Mouse (Mus musculus) forebrain, embryonic 14.5 days (tissue): ENCODE data around the gene Rasgef1b. TPM values are rescaled to one million over a fixed set of nuclear protein-coding genes. Genes with fewer than 3 reads are reported as not detected.

Source experiments
- ATAC-seq: fragments of 200-750 bp; cut with Nextera tagmentation; 2 replicates; pipeline ENCODE4 v1.8.0; 2017; ENCODE audit warnings: mild to moderate bottlenecking, moderate library complexity
- DNase-seq: peaks from one replicate; pipeline ENCODE4 v3.0.0-alpha.2; 2015; ENCODE audit warnings: low spot score
- H3K27ac ChIP-seq: fragments of 300-500 bp; sonication (generic); 2 replicates; pipeline ENCODE4 v1.5.1; 2014; ENCODE audit warnings: low read depth, mild to moderate bottlenecking, control low read depth, low read length, moderate library complexity
- H3K27me3 ChIP-seq: fragments of 300-500 bp; sonication (generic); replicated peaks from 2 replicates; pipeline ENCODE4 v1.6.1; 2014; ENCODE audit warnings: low read length, control low read depth, mixed read lengths; ENCODE audit not compliant: control insufficient read depth, insufficient read depth
- H3K36me3 ChIP-seq: fragments of 300-500 bp; sonication (generic); 2 replicates; pipeline ENCODE4 v1.6.1; 2014; ENCODE audit warnings: low read length, control low read depth; ENCODE audit not compliant: control insufficient read depth, insufficient read depth
- H3K4me1 ChIP-seq: fragments of 300-500 bp; sonication (generic); 2 replicates; pipeline ENCODE4 v1.6.1; 2014; ENCODE audit warnings: antibody characterized with exemption, low read length, control low read depth; ENCODE audit not compliant: control insufficient read depth, insufficient read depth
- H3K4me2 ChIP-seq: fragments of 300-500 bp; sonication (generic); 2 replicates; pipeline ENCODE4 v1.6.1; 2014; ENCODE audit warnings: mild to moderate bottlenecking, control low read depth, low read length
- H3K4me3 ChIP-seq: fragments of 300-500 bp; sonication (generic); 2 replicates; pipeline ENCODE4 v1.5.1; 2014; ENCODE audit warnings: low read depth, low read length, control low read depth
- H3K9ac ChIP-seq: fragments of 300-500 bp; sonication (generic); 2 replicates; pipeline ENCODE4 v1.6.1; 2014; ENCODE audit warnings: mild to moderate bottlenecking, low read length, control low read depth, moderate library complexity
- H3K9me3 ChIP-seq: fragments of 300-500 bp; sonication (generic); replicated peaks from 2 replicates; pipeline ENCODE4 v1.6.1; 2016; ENCODE audit warnings: low read length, control low read depth, mixed read lengths; ENCODE audit not compliant: control insufficient read depth
- WGBS: fragments of 180-500 bp; shearing (Covaris S2); extraction: QIAGEN DNeasy Blood & Tissue Kit; methylation state at CpG from one replicate; pipeline ENCODE4 v1.1.7; 2014; 5-methylcytosine and 5-hydroxymethylcytosine counted together
- polyA plus RNA-seq: library from polyadenylated mRNA; unstranded; fragments of >200 nt; fragmentation: Nextera tagmentation; extraction: Ambion mirVana; gene quantifications from 2 replicates; pipeline ENCODE4 v1.2.1, GENCODE M21; 2014

Gene Rasgef1b
- polyA plus RNA-seq, 1 experiment from 2014 or later: 97.5 TPM

DNA sequence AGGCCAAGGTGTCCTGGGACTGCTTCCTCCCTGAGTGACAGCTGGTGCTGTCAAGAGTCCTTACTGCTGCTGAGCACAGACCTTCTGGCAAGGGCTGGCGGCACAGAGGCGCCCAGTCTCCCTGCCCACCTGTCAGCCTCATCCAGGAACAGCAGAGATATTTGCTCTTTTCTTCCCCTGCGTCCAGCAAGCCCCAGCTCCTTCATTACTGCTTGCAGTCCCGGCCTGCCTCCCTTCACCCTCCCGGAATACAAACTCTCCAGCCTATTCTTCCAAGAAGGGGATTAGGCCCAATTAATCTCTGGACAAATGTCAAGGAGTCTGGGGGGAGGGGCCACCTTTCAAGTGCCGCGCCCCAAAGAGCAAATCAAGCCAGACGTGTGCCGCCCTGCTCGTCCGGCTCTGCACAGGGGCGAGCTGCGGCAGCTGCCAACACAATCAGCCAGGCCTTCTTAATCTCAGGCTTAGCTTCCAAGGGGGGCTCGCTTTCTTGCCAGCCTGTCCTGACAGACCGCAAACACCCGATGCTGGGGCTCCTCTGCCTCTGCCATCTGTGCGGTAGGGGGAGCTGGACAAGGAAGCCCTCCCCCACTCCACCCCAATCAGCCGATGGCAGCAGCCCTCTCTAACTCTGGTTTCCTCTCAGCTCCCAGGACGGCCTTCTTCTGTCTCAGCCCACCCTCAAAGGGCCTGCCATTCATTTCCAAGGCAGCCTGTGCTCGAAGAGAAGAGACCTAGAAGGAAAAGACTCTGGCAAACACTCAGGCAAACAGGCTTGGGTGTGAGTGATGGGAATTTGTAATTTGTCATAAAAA, 249.4 kb downstream of the Rasgef1b start:
- ATAC-seq (peak; percentile 96), DNase-seq (peak; percentile 95)
- Histone ChIP-seq H3K9ac (peak overlapping the region; percentile 42; the same call in 1 of the 2 replicates), H3K4me2 (peak overlapping the region; percentile 18), H3K36me3 (no peaks in the 10 kb centered on the region), H3K9me3 (no peaks in the 10 kb centered on the region), H3K4me3 (no peak overlapping the region), H3K4me1 (peaks cover 36% of the 10 kb centered on the region), H3K27me3 (0 out of 2 replicates have a peak, but pooled peaks cover 2% of the 10 kb centered on the region), H3K27ac (peak overlapping the region; percentile 86)
- WGBS: 2% methylated on average over 20 of the region's 20 CpGs

DNA sequence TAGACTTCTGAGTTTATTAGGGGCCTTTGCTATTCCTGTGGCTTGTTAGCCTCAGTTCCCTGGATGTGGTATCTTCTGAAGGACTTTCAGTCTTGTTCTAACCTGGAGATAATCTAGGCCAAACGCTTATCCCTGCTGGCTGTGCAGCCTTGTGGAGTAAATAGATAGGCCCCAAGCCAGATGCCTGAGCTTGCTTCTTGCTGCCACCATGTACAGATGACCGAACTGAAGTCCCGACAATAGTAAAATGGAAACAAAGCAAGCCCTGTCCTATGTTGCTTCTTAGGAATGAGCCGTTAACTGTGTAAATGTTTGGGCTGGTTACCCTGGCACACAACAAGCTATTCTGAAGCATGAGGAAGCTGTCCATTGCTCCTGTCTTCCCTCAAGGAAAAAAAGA, 250.1 kb downstream of the Rasgef1b start:
- Histone ChIP-seq H3K27me3 (no peaks in the 10 kb centered on the region), H3K27ac (peak overlapping the region; percentile 86)

DNA sequence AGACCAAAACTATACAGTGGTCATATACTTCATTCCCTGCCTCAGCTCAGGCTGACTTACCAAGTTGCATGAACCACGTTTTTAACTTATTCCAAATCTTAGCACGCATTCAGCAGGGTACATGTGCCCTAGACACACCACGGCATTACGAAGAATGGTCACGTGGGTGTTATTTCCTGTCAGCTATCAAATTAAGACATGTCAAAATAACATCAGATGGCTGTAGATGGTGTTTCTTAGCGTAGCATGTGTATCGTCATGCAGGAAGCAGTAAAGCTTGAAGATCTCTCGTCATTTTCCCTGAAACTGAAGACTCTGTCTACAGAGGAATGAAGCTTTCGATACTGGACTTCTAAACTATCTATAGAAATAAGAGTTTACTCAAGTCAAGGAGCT, 251.4 kb downstream of the Rasgef1b start:
- no peak overlapping the region for H3K4me2 ChIP-seq
- peaks cover 36% of the 10 kb centered on the region for H3K4me1 ChIP-seq
- no peak overlapping the region for H3K9ac ChIP-seq
- no peaks in the 10 kb centered on the region for H3K9me3 ChIP-seq
- no peak for ATAC-seq
- no peak overlapping the region for H3K4me3 ChIP-seq
- H3K36me3 ChIP-seq: no peaks in the 10 kb centered on the region
- H3K27ac ChIP-seq: 0 out of 2 replicates have a peak overlapping the region, but pooled peaks have one; percentile 21
- DNase-seq: no peak
- WGBS: 85% methylated on average over 9 of the region's 9 CpGs
- no peaks in the 10 kb centered on the region for H3K27me3 ChIP-seq

More for the DNA sequence above, 250.1 kb downstream of the Rasgef1b start:
- peak; percentile 54 for DNase-seq
- Histone ChIP-seq H3K4me1 (peaks cover 36% of the 10 kb centered on the region), H3K4me3 (no peak overlapping the region), H3K9ac (no peak overlapping the region), H3K9me3 (no peaks in the 10 kb centered on the region), H3K4me2 (peak overlapping the region; percentile 18; the same call in 1 of the 2 replicates), H3K36me3 (no peaks in the 10 kb centered on the region)
- ATAC-seq: peak; percentile 2; the same call in 1 of the 2 replicates
- 7% methylated on average over 4 of the region's 4 CpGs for WGBS

DNA sequence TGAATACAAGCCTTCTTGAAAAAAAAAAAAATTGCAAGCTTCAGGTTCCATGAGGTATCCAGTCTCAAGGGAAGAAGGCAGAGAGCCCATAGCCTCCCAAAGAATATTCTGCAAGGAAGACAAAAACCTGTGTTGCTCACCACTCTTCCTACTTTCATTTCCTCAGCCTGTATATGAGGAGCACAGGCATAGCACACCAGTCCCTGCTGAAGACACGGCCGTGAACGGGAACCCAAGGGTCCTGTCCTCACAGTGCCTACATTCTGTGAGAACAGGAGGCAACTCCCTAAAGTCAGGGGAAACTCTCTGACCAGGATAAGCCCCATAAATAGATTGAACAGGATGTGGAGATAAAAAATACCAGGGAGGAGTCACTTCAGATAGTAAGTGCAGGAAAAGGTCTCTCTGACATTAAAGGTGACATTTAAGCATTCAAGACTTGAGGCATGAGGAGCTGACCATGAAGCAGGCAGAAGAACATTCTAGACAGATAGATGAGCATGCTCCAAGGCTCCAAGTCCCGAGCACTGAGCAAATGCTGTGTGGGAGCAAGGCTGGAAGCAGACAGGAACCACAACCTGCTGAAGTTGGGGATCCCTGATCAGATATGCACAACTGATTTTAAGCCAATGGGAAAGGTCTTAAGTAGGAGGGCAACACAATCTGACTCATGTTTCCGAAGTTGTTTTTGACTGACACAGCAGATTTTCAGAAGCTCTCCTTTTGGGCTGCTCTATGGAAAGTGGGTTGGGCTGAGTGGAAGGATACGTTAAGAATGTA, 252.0 kb downstream of the Rasgef1b start:
- Histone ChIP-seq H3K36me3 (no peaks in the 10 kb centered on the region), H3K4me1 (peaks cover 36% of the 10 kb centered on the region), H3K9me3 (no peaks in the 10 kb centered on the region), H3K27ac (no peak overlapping the region), H3K9ac (no peak overlapping the region), H3K4me3 (no peak overlapping the region), H3K27me3 (no peaks in the 10 kb centered on the region), H3K4me2 (no peak overlapping the region)
- WGBS: 91% methylated on average over 6 of the region's 6 CpGs
- ATAC-seq: no peak
- no peak for DNase-seq

DNA sequence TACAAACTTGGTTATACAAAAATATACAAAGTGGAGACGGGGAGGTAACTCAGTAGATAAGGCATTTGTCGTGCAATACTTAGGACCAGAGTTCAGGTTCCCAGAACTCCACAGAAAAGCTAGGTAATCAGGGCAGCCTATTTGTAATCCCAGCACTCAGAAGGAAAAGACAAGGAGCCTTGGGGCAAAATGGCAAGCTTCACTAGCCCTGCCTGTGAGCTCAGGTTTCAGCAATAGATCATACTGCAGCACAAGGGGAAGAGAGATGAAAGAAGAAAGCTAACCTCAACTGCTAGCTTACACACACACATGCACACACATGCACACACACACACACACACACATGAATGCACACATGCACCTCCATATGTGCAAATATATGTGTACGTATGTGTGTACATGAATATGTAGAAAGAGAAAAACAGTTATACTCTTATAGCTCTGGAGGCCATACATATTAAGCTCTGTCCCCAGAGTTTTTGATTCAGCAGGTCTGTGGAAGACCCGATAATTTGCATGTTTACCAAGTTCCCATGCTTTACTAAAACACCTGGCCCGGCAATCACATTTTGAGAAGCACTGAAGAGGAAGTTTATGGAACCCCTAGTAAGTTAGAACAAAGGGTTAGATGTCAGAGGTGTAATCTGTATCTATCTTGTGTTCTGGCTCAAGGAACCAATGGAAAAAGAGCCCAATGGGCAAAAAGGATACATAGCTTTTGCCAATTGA, 256.1 kb downstream of the Rasgef1b start:
- Histone ChIP-seq H3K36me3 (no peaks in the 10 kb centered on the region), H3K4me2 (no peak overlapping the region), H3K9ac (no peak overlapping the region), H3K4me3 (no peak overlapping the region), H3K27ac (no peak overlapping the region; the same call in 1 of the 2 replicates), H3K4me1 (peaks cover 4% of the 10 kb centered on the region; the same call in 1 of the 2 replicates), H3K9me3 (no peaks in the 10 kb centered on the region), H3K27me3 (no peaks in the 10 kb centered on the region)
- 83% methylated on average over 5 of the region's 5 CpGs for WGBS
- no peak for DNase-seq
- no peak for ATAC-seq

DNA sequence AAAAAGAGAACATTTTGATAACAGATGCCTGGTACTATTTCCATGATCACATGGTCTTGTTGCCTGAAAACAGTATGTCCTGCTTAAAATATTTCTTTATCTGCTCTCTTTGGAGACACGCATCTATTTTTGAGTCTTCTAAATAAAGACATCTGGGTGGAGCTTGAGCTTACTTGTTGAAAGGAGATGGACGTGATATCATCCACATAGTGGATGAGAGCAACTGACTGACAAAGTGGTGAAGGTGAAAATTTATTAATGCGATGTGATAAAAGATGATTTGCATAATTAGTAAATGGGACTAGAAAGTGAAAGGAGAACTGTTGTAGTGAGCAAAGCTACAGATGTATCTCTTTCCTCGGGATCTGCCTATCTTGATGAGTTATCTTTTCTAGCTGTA, 257.1 kb downstream of the Rasgef1b start:
- peak; percentile 34 for DNase-seq
- 60% methylated on average over 4 of the region's 4 CpGs for WGBS

DNA sequence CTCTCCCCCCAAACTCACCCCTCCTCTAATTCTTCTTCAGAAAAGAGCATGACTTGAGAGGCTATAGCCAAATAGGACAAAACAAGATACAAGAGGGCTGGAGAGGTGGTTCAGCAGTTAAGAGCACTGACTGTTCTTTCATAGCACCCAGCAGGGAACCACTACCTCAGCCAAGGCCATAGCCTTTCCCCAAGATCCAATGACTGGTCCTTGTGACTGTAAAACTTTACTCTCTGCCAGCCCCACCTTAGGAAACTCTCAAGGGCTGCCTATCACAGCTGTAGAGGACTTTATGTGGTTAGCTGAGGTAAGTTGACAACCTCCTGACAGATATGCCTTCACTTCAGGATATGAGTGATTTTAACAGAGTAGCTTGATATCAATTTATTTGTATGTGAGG, 258.3 kb downstream of the Rasgef1b start:
- Histone ChIP-seq H3K27ac (no peak overlapping the region), H3K9ac (no peak overlapping the region)

More for the DNA sequence above, 257.1 kb downstream of the Rasgef1b start:
- Histone ChIP-seq H3K9me3 (no peaks in the 10 kb centered on the region), H3K27ac (no peak overlapping the region), H3K9ac (no peak overlapping the region), H3K36me3 (no peaks in the 10 kb centered on the region), H3K4me2 (no peak overlapping the region), H3K4me1 (peaks cover 4% of the 10 kb centered on the region; the same call in 1 of the 2 replicates), H3K27me3 (no peaks in the 10 kb centered on the region), H3K4me3 (no peak overlapping the region)
- peak; percentile 47; the same call in 1 of the 2 replicates for ATAC-seq

DNA sequence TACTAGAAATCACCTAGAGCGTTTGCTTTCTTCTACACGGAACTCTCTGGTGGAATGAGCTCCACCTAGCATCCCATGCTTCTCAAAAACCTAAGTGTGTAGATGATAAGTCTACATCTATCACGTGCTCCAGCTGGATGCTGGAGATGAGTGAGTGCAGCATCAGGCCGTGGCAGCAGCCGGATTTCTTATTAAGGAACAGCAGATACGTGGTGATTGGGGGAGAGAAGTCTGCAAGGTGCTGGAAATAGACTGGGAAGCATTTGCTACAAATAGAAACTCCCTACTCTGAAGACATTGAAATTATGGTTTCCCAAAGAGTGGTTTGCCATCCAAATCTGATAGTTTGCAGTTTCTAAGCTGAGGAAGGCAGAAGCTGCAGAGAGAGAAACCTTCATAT, 269.9 kb downstream of the Rasgef1b start:
- H3K27me3 ChIP-seq: no peaks in the 10 kb centered on the region
- ATAC-seq: no peak
- H3K4me3 ChIP-seq: no peak overlapping the region
- H3K4me1 ChIP-seq: no peaks in the 10 kb centered on the region
- no peak for DNase-seq
- H3K9ac ChIP-seq: no peak overlapping the region
- no peak overlapping the region for H3K27ac ChIP-seq
- H3K36me3 ChIP-seq: no peaks in the 10 kb centered on the region
- no peak overlapping the region for H3K4me2 ChIP-seq
- 91% methylated on average over 6 of the region's 6 CpGs for WGBS
- no peaks in the 10 kb centered on the region for H3K9me3 ChIP-seq

More for the DNA sequence above, 258.3 kb downstream of the Rasgef1b start:
- no peaks in the 10 kb centered on the region for H3K27me3 ChIP-seq
- H3K4me1 ChIP-seq: peaks cover 4% of the 10 kb centered on the region; the same call in 1 of the 2 replicates
- no peak overlapping the region for H3K4me2 ChIP-seq
- H3K9me3 ChIP-seq: no peaks in the 10 kb centered on the region
- DNase-seq (no peak), ATAC-seq (no peak)
- H3K4me3 ChIP-seq: no peak overlapping the region
- no peaks in the 10 kb centered on the region for H3K36me3 ChIP-seq
